Mouse (Mus musculus): ENCODE measurements around the gene Gusb. TPM values are rescaled to one million over a fixed set of nuclear protein-coding genes. Genes with fewer than 3 reads are reported as not detected.

Gene Gusb
- polyA plus RNA-seq, 1 experiment: 19.3 TPM

DNA sequence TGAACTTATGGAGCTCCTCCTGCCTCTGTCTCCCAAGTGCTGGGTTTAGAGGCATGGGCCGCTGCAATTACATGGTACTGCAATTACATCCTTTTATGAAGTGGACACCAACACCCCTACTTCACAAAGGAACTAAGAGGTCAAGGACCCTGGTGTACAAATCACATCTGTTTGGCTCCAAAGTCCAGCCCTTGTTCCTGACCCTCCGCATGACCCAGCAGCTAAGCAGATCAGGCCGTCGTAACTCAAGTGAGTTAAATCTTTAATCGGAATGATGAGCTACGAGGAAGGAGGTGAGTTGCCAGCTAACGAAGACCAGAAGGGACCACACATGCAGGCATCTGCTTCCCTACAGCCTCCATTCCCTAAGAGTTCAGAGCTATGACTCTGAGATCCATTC is 19.5 kb upstream of the Gusb start:
- H3K27ac ChIP-seq (ENCODE audit: insufficient read depth, low read length): no peak overlapping the region
- 85% methylated on average over 7 of the region's 7 CpGs for WGBS
- TF ChIP-seq CTCF (IDR thresholded peaks at IDR 0.05; ENCODE audit: borderline replicate concordance, insufficient read depth, low read depth, low read length) (no peak), POLR2A (IDR thresholded peaks at IDR 0.05; ENCODE audit: borderline replicate concordance, insufficient read depth, low read length) (no peak)
- no peaks in the 10 kb centered on the region for H3K27me3 ChIP-seq (ENCODE audit: control insufficient read depth, insufficient read depth, low read length)
- H3K4me1 ChIP-seq (ENCODE audit: control insufficient read depth, insufficient read depth, low read length): no peaks in the 10 kb centered on the region
- no peak overlapping the region for H3K4me3 ChIP-seq (replicated peaks; ENCODE audit: insufficient read depth, low read depth, low read length)
- DNase-seq: no peak

DNA sequence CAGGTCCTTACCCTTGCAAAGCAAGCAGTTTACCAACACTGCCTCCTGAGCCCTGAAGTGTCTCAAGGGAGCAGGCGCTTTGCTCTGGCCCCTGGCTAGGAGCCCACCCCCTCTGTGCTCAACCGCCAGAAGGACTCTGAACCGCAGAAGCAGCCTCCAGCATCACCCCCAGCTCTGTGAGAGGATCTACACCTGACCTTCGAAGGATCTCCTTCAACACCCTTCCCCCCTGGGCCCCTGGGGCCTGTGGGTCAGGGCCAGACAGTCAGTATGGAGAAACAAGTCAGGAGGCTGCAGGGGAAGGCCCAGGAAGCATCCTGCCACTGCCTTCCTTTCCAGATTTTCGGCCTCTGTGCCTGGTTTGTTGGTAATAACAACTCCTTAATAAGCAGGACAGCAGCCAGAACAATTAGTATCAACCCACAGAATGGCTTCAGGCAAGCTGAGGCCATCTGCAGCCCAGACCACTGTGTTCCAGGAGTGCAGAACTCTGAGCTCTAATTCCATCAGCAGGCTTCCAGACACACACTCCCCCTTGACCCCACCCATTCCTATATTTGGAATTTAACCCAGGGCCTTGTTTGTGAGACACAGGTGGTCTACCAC is 18.6 kb upstream of the Gusb start:
- H3K27me3 ChIP-seq (ENCODE audit: control insufficient read depth, insufficient read depth, low read length): no peaks in the 10 kb centered on the region
- no peak overlapping the region for H3K27ac ChIP-seq (ENCODE audit: insufficient read depth, low read length)
- H3K4me1 ChIP-seq (ENCODE audit: control insufficient read depth, insufficient read depth, low read length): no peaks in the 10 kb centered on the region
- WGBS: 34% methylated on average over 5 of the region's 5 CpGs
- TF ChIP-seq POLR2A (IDR thresholded peaks at IDR 0.05; ENCODE audit: borderline replicate concordance, insufficient read depth, low read length): no peak
- no peak for TF ChIP-seq CTCF (IDR thresholded peaks at IDR 0.05; ENCODE audit: borderline replicate concordance, insufficient read depth, low read depth, low read length)
- no peak overlapping the region for H3K4me3 ChIP-seq (replicated peaks; ENCODE audit: insufficient read depth, low read depth, low read length)
- DNase-seq: peak in 1 of 2 experiments; percentile 48

- Histone ChIP-seq H3K4me1 (ENCODE audit: control insufficient read depth, insufficient read depth, low read length) (no peaks in the 10 kb centered on the region), H3K4me3 (replicated peaks; ENCODE audit: insufficient read depth, low read depth, low read length) (no peak overlapping the region), H3K27ac (ENCODE audit: insufficient read depth, low read length) (no peak overlapping the region), H3K27me3 (ENCODE audit: control insufficient read depth, insufficient read depth, low read length) (no peaks in the 10 kb centered on the region)
- 84% methylated on average over 8 of the region's 8 CpGs for WGBS
- no peak for DNase-seq
- TF ChIP-seq POLR2A (IDR thresholded peaks at IDR 0.05; ENCODE audit: borderline replicate concordance, insufficient read depth, low read length) (no peak), CTCF (IDR thresholded peaks at IDR 0.05; ENCODE audit: borderline replicate concordance, insufficient read depth, low read depth, low read length) (no peak)
Measured at GRCm38 (mm10) chr5:130019461-130019860, 16.6 kb upstream of the Gusb start.

GRCm38 (mm10) chr5:130015104-130015503 is 12.3 kb upstream of the Gusb start:
- H3K27me3 ChIP-seq (ENCODE audit: control insufficient read depth, insufficient read depth, low read length): no peaks in the 10 kb centered on the region
- TF ChIP-seq CTCF (IDR thresholded peaks at IDR 0.05; ENCODE audit: borderline replicate concordance, insufficient read depth, low read depth, low read length) (no peak), POLR2A (IDR thresholded peaks at IDR 0.05; ENCODE audit: borderline replicate concordance, insufficient read depth, low read length) (no peak)
- H3K4me3 ChIP-seq (replicated peaks; ENCODE audit: insufficient read depth, low read depth, low read length): no peak overlapping the region
- DNase-seq: no peak
- over 99% methylated on average over 3 of the region's 3 CpGs for WGBS
- no peaks in the 10 kb centered on the region for H3K4me1 ChIP-seq (ENCODE audit: control insufficient read depth, insufficient read depth, low read length)
- H3K27ac ChIP-seq (ENCODE audit: insufficient read depth, low read length): no peak overlapping the region

- WGBS: 95% methylated on average over 5 of the region's 5 CpGs
- Histone ChIP-seq H3K4me3 (replicated peaks; ENCODE audit: insufficient read depth, low read depth, low read length) (no peak overlapping the region), H3K27ac (ENCODE audit: insufficient read depth, low read length) (no peak overlapping the region), H3K4me1 (ENCODE audit: control insufficient read depth, insufficient read depth, low read length) (no peaks in the 10 kb centered on the region), H3K27me3 (ENCODE audit: control insufficient read depth, insufficient read depth, low read length) (no peaks in the 10 kb centered on the region)
- TF ChIP-seq POLR2A (IDR thresholded peaks at IDR 0.05; ENCODE audit: borderline replicate concordance, insufficient read depth, low read length) (no peak), CTCF (IDR thresholded peaks at IDR 0.05; ENCODE audit: borderline replicate concordance, insufficient read depth, low read depth, low read length) (peak; percentile 49)
- DNase-seq: no peak
Measured at GRCm38 (mm10) chr5:130010961-130011360, 8.1 kb upstream of the Gusb start.

DNA sequence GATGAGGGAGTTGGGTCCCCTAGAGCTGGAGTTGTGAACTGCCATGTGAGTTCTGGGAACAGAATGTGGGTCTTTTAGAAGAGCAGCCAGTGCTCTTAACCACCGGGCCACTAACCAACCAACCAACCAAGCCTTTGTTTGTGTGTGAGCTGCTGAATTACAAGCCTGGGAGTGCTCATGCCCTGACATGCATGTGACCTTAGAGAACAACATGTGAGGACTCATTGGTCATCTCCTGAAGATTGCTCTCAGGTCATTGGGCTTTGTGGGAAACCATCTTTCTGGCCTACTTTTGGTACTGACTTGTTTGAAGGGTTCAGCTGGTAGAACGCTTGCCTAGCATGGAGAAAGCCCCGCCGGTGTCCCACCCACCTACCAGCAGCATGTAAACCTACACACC is 6.9 kb upstream of the Gusb start:
- no peaks in the 10 kb centered on the region for H3K27me3 ChIP-seq (ENCODE audit: control insufficient read depth, insufficient read depth, low read length)
- H3K27ac ChIP-seq (ENCODE audit: insufficient read depth, low read length): no peak overlapping the region
- H3K4me1 ChIP-seq (ENCODE audit: control insufficient read depth, insufficient read depth, low read length): no peaks in the 10 kb centered on the region
- DNase-seq: no peak
- TF ChIP-seq POLR2A (IDR thresholded peaks at IDR 0.05; ENCODE audit: borderline replicate concordance, insufficient read depth, low read length) (no peak), CTCF (IDR thresholded peaks at IDR 0.05; ENCODE audit: borderline replicate concordance, insufficient read depth, low read depth, low read length) (no peak)
- WGBS: 96% methylated on average over 4 of the region's 4 CpGs
- no peak overlapping the region for H3K4me3 ChIP-seq (replicated peaks; ENCODE audit: insufficient read depth, low read depth, low read length)

DNA sequence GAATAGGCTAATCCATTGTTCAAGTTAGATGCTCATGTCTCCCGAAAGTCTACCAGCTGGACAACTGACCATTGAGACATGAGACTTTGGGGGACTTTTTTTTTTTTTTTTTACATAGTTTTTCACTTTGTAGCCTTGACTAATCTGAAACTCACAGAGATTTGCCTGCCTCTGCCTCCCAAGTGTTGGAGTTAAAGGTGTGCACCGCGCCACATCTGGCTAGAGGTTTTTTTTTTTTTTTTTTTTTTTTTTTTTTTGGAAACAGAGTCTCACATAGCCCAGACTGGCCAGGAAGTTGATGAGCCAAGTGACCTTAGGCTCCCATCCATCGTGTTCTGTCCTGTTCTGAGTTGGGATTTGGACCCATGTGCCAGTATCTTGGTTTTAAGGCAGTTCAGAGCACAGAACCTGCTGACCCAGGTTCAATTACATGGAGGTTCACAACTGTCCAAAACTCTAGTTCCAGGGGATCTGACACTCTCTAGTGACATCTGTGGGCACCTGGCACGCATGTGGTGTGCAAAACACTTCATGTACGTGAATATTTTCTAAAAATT is 5.3 kb upstream of the Gusb start:
- Histone ChIP-seq H3K27ac (ENCODE audit: insufficient read depth, low read length) (no peak overlapping the region), H3K4me1 (ENCODE audit: control insufficient read depth, insufficient read depth, low read length) (no peaks in the 10 kb centered on the region), H3K4me3 (replicated peaks; ENCODE audit: insufficient read depth, low read depth, low read length) (no peak overlapping the region), H3K27me3 (ENCODE audit: control insufficient read depth, insufficient read depth, low read length) (no peaks in the 10 kb centered on the region)
- WGBS: 73% methylated on average over 6 of the region's 6 CpGs
- TF ChIP-seq POLR2A (IDR thresholded peaks at IDR 0.05; ENCODE audit: borderline replicate concordance, insufficient read depth, low read length) (no peak), CTCF (IDR thresholded peaks at IDR 0.05; ENCODE audit: borderline replicate concordance, insufficient read depth, low read depth, low read length) (no peak)
- DNase-seq: no peak

DNA sequence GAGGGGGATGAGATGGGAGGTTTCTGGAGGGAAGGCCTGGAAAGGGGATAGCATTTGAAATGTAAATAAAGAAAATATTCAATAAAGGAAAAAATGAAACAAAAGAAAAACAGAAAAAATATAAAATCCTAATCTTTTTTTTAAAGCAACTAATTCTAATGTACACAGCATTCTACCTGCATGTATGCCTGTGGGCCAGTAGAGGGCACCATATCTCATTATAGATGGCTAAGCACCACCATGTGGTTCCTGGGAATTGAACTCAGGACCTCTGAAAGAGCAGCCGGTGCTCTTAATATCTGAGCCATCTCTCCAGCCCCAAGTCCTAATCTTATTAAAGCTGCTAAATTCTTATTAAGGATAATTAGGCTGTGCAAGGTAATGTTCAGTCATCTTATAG is 4.5 kb upstream of the Gusb start:
- no peak for DNase-seq

More for the DNA sequence above, 4.5 kb upstream of the Gusb start:
- Histone ChIP-seq H3K4me1 (ENCODE audit: control insufficient read depth, insufficient read depth, low read length) (no peaks in the 10 kb centered on the region), H3K27me3 (ENCODE audit: control insufficient read depth, insufficient read depth, low read length) (no peaks in the 10 kb centered on the region), H3K27ac (ENCODE audit: insufficient read depth, low read length) (no peak overlapping the region), H3K4me3 (replicated peaks; ENCODE audit: insufficient read depth, low read depth, low read length) (no peak overlapping the region)
- TF ChIP-seq POLR2A (IDR thresholded peaks at IDR 0.05; ENCODE audit: borderline replicate concordance, insufficient read depth, low read length) (no peak), CTCF (IDR thresholded peaks at IDR 0.05; ENCODE audit: borderline replicate concordance, insufficient read depth, low read depth, low read length) (peak; percentile 9; the same call in 1 of the 2 replicates)
- 79% methylated on average over 1 of the region's 1 CpGs for whole genome bisulfite sequencing

Measured in cerebellum, adult 2 months (tissue).